Mouse (Mus musculus) cortical plate, adult 2 months (tissue): ENCODE data around the gene Kcnmb3.

Experiments
- CTCF ChIP-seq: fragments of 200-500 bp; IDR thresholded peaks from 2 replicates; pipeline ENCODE4 v1.5.1; 2011; ENCODE audit warnings: mild to moderate bottlenecking, control low read depth, low read length; ENCODE audit not compliant: insufficient read depth; ENCODE audit errors: extremely low read depth
- POLR2A ChIP-seq: fragments of 200-500 bp; IDR thresholded peaks from 2 replicates; pipeline ENCODE4 v1.6.1; 2011; ENCODE audit warnings: mild to moderate bottlenecking, low read length, control low read depth; ENCODE audit not compliant: insufficient read depth; ENCODE audit errors: extremely low read depth

GRCm38 (mm10) chr3:32459777-32460176 lies 32.3 kb downstream of the Kcnmb3 start:
- TF ChIP-seq CTCF, result peak; percentile 35; the same call in 1 of the 2 replicates
- TF ChIP-seq POLR2A, result no peak
